Mouse (Mus musculus) kidney, embryonic 14.5 days (tissue): ENCODE measurements at regions not wholly inside any gene's neighbourhood (a gene's known extent, or its start where the extent isn't known, plus 50 kb on each side); places are given as distances from the start of the nearest gene placed in this dataset.

Source experiments
- ATAC-seq: fragments of 200-750 bp; cut with Nextera tagmentation; 2 replicates; pipeline ENCODE4 v1.8.0; 2017; ENCODE audit warnings: moderate number of reproducible peaks, mild to moderate bottlenecking, moderate TSS enrichment, moderate library complexity; ENCODE audit not compliant: low FRiP score, low TSS enrichment
- H3K27ac ChIP-seq: fragments of 300-500 bp; sonication (generic); 2 replicates; pipeline ENCODE4 v1.5.1; 2014; ENCODE audit warnings: low read depth, mild to moderate bottlenecking, low read length, moderate library complexity, mixed read lengths
- H3K27me3 ChIP-seq: fragments of 300-500 bp; sonication (generic); 2 replicates; pipeline ENCODE4 v1.6.1; 2014; ENCODE audit warnings: mild to moderate bottlenecking, low read length; ENCODE audit not compliant: control insufficient read depth, insufficient read depth
- H3K36me3 ChIP-seq: fragments of 300-500 bp; sonication (generic); 2 replicates; pipeline ENCODE4 v1.6.1; 2014; ENCODE audit warnings: low read length, mixed read lengths; ENCODE audit not compliant: control insufficient read depth, insufficient read depth
- H3K4me1 ChIP-seq: fragments of 300-500 bp; sonication (generic); 2 replicates; pipeline ENCODE4 v1.6.1; 2014; ENCODE audit warnings: low read length, mixed read lengths; ENCODE audit not compliant: control insufficient read depth, insufficient read depth
- H3K4me2 ChIP-seq: fragments of 300-500 bp; sonication (generic); replicated peaks from 2 replicates; pipeline ENCODE4 v1.6.1; 2014; ENCODE audit warnings: low read depth, mild to moderate bottlenecking, low read length
- H3K4me3 ChIP-seq: fragments of 300-500 bp; sonication (generic); 2 replicates; pipeline ENCODE4 v1.5.1; 2014; ENCODE audit warnings: mild to moderate bottlenecking, low read length
- H3K9ac ChIP-seq: fragments of 300-500 bp; sonication (generic); 2 replicates; pipeline ENCODE4 v1.6.1; 2014; ENCODE audit warnings: low read depth, mild to moderate bottlenecking, low read length, moderate library complexity
- H3K9me3 ChIP-seq: fragments of 300-500 bp; sonication (generic); 2 replicates; pipeline ENCODE4 v1.6.1; 2016; ENCODE audit warnings: low read length; ENCODE audit not compliant: control insufficient read depth
- WGBS: fragments of 180-500 bp; shearing (Covaris S2); extraction: QIAGEN DNeasy Blood & Tissue Kit; methylation state at CpG from one replicate; pipeline ENCODE4 v1.1.7; 2014; 5-methylcytosine and 5-hydroxymethylcytosine counted together

DNA sequence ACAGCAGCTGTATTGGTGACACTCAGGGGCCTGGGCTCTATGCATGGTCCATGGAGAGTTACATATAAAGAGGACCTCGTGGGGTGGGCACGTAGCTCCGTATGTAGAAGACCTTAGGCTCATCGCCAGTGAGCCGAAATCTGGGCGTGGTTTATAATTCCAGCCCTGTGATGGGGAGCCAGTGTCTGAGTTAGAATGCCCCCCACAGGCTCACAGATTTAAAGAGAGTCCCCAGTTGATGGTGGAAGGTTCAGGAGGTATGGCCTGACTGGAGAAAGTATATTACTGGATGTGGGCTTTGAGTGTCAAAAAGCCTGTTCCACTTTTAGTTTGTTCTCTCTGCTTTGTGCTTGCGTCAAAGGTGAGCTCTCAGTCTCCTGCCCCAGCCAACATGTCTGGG, 54.8 kb downstream of the 1700122O11Rik start:
- 85% methylated on average over 7 of the region's 7 CpGs for WGBS
- no peak overlapping the region for H3K27ac ChIP-seq

DNA sequence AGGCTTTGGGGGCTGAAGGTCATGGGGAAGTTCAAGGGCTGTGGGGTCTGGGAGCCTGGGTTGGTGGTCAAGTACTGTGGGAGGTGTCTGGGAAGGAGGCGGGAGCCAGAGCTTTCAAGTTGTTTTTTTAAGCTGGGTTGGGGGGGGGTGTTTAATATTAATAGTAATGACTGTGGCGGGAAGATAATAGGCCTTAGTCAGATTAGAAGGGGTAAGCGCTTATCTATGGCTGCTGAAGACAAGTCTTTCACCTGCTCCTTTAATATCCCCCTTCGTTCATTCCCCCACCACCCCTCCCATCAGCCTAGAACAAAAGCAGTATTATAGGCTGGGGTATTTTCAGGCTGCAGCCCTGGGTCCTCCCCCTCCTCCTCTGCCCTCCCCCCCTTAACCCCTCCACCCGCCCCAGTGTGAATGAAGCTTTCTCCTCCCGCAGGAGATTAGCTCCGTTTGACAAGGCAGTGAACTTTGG, 56.5 kb downstream of the 1700122O11Rik start:
- H3K9ac ChIP-seq, result no peak overlapping the region
- H3K9me3 ChIP-seq, result no peaks in the 10 kb centered on the region
- H3K4me3 ChIP-seq, result no peak overlapping the region
- H3K4me2 ChIP-seq, result no peak overlapping the region
- 24% methylated on average over 7 of the region's 7 CpGs for WGBS
- 0 out of 2 replicates have a peak, but pooled peaks have one; percentile 8 for ATAC-seq
- peaks cover 10% of the 10 kb centered on the region for H3K4me1 ChIP-seq
- no peak overlapping the region for H3K27ac ChIP-seq
- H3K36me3 ChIP-seq, result no peaks in the 10 kb centered on the region
- no peaks in the 10 kb centered on the region; the same call in 1 of the 2 replicates for H3K27me3 ChIP-seq

More for the DNA sequence above, 54.8 kb downstream of the 1700122O11Rik start:
- no peak overlapping the region for H3K4me2 ChIP-seq
- no peaks in the 10 kb centered on the region; the same call in 1 of the 2 replicates for H3K27me3 ChIP-seq
- H3K4me1 ChIP-seq, result peaks cover 8% of the 10 kb centered on the region
- H3K4me3 ChIP-seq, result no peak overlapping the region
- no peaks in the 10 kb centered on the region for H3K9me3 ChIP-seq
- H3K36me3 ChIP-seq, result no peaks in the 10 kb centered on the region
- H3K9ac ChIP-seq, result no peak overlapping the region
- ATAC-seq, result no peak

DNA sequence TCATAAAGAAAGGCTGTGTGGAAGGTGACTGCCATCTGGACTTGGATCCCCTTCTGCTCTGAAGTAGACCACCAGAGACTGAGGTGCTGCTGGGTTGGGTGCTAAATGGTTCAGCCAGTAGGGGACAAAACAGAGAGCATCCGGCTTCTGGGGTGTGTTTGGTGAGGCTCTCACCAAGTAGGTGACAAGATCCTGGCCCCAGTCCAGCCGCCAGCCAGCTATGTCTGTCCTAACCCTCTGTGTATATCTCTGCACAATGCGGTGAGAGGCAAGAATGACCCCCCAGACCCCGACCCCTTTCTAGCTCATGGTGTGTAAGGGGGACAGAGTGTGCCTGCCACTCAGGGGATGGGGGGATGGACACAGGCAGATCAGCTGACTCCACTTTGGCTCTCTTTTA, 54.8 kb upstream of the Foxp4 start:
- H3K9me3 ChIP-seq, result no peaks in the 10 kb centered on the region
- 63% methylated on average over 4 of the region's 4 CpGs for WGBS
- no peak overlapping the region for H3K27ac ChIP-seq
- no peak overlapping the region for H3K4me3 ChIP-seq
- H3K9ac ChIP-seq, result no peak overlapping the region
- no peak for ATAC-seq
- peaks cover 24% of the 10 kb centered on the region for H3K4me1 ChIP-seq
- no peaks in the 10 kb centered on the region for H3K36me3 ChIP-seq
- no peaks in the 10 kb centered on the region; the same call in 1 of the 2 replicates for H3K27me3 ChIP-seq
- no peak overlapping the region for H3K4me2 ChIP-seq

DNA sequence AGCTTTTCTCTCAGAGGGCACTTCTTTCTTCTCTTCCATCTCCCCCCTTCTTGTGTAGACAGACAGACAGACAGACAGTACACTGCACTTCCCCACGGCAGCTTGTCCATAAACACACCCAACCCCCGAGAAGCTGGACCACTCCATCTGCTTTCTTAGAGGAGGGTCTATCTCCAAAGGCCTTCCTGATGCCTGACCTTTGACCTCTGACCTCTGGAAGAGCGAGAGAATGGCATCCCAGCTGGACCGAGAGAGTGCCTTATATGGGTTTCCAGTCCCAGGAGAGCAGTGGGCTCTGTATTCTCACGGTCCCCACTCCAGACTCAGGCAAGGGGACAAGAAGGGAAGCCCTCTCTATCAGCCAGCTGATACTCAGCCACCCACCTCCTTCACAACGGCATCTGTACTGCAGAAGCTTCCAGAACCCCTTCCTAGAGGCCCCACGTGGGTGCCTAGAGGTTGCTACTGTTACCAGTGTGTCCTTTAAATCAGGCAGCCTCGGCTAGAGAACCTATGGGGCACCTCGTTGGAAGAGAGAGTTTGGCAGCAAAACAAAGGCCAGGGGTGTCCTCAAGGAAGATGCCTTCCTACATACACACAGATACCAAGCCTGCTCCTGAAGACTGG, 54.1 kb upstream of the Foxp4 start:
- no peaks in the 10 kb centered on the region; the same call in 1 of the 2 replicates for H3K27me3 ChIP-seq
- 32% methylated on average over 9 of the region's 9 CpGs for WGBS
- no peak for ATAC-seq
- H3K4me2 ChIP-seq, result no peak overlapping the region
- H3K4me3 ChIP-seq, result no peak overlapping the region
- no peak overlapping the region for H3K27ac ChIP-seq
- H3K9me3 ChIP-seq, result no peaks in the 10 kb centered on the region
- peaks cover 31% of the 10 kb centered on the region for H3K4me1 ChIP-seq
- H3K36me3 ChIP-seq, result no peaks in the 10 kb centered on the region
- no peak overlapping the region for H3K9ac ChIP-seq

GRCm38 (mm10) chr17:47978001-47978400, 53.6 kb upstream of the Foxp4 start:
- Histone ChIP-seq H3K27ac (no peak overlapping the region), H3K4me3 (no peak overlapping the region), H3K27me3 (no peaks in the 10 kb centered on the region; the same call in 1 of the 2 replicates), H3K4me2 (no peak overlapping the region), H3K9me3 (no peaks in the 10 kb centered on the region), H3K36me3 (no peaks in the 10 kb centered on the region), H3K4me1 (peaks cover 34% of the 10 kb centered on the region), H3K9ac (no peak overlapping the region)
- ATAC-seq, result no peak
- WGBS, result 52% methylated on average over 2 of the region's 2 CpGs

- Histone ChIP-seq H3K27ac (0 out of 2 replicates have a peak overlapping the region, but pooled peaks have one; percentile 73), H3K4me1 (peaks cover 34% of the 10 kb centered on the region), H3K4me3 (no peak overlapping the region), H3K4me2 (no peak overlapping the region), H3K9me3 (no peaks in the 10 kb centered on the region), H3K27me3 (no peaks in the 10 kb centered on the region; the same call in none of the 2 replicates), H3K36me3 (no peaks in the 10 kb centered on the region), H3K9ac (no peak overlapping the region)
- no peak for ATAC-seq
- WGBS, result 89% methylated on average over 7 of the region's 7 CpGs
Measured at GRCm38 (mm10) chr17:47976999-47977357, 52.5 kb upstream of the Foxp4 start.

DNA sequence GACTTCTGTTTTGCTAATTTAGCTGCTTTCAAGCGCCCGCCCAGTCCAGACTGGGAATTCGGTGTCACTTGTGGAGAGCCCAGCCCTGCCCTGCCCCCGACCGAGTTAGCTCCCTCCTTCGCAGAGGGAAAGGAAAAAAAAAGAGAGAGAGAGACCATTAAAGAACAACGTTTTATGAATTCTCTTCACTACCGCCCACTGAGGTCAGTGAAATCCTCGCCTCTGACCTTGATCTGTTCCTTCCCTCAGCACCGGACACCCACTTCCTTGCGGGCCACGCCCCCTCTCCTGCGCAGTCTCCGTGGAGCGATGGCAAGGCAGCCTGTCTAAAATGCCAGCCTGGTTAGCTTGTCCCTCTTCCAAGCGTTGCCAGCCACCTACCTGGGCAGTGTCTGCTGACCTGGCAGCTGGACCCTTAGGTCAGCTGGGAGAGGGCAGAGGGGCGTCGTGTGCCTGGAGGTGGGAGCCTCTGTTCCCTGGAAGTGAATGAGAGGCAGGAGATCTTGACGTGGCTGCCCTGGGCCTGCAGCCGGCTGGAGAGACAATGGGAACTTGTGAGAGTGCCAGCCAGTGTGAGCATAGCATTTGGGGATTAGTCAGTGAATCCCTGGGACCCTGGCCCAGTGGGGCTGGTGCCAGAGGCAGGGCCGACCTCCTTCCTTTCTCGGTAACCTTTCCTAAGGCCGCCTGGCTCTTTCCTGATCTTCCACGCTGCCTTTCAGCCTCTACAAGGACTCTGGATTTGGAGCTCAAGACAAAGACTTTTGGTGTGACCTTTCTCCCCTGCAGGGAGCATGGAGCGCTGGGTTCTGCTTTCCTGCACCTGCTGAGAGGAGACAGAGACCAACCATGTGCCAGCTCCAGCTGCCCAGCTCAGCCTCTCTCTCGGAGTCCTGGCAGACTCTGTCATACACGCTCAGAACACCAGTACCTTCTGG, 51.9 kb upstream of the Foxp4 start:
- ATAC-seq, result peak; percentile 28
- Histone ChIP-seq H3K4me2 (peak overlapping the region; percentile 69), H3K4me1 (peaks cover 28% of the 10 kb centered on the region), H3K27me3 (no peaks in the 10 kb centered on the region; the same call in none of the 2 replicates), H3K36me3 (no peaks in the 10 kb centered on the region), H3K9me3 (no peaks in the 10 kb centered on the region), H3K4me3 (peak overlapping the region; percentile 41), H3K9ac (no peak overlapping the region; the same call in 1 of the 2 replicates), H3K27ac (peak overlapping the region; percentile 73)
- 14% methylated on average over 27 of the region's 27 CpGs for WGBS

- Histone ChIP-seq H3K4me1 (peaks cover 25% of the 10 kb centered on the region), H3K4me3 (peak overlapping the region; percentile 41), H3K4me2 (peak overlapping the region; percentile 69), H3K27ac (peak overlapping the region; percentile 68), H3K27me3 (no peaks in the 10 kb centered on the region; the same call in none of the 2 replicates), H3K9ac (peak overlapping the region; percentile 35; the same call in 1 of the 2 replicates), H3K9me3 (no peaks in the 10 kb centered on the region), H3K36me3 (no peaks in the 10 kb centered on the region)
- ATAC-seq, result peak; percentile 60
- WGBS, result under 1% methylated on average over 36 of the region's 37 CpGs
Measured at GRCm38 (mm10) chr17:47975281-47976060, 51.0 kb upstream of the Foxp4 start.
